Mouse (Mus musculus) midbrain, postnatal 0 days (tissue): ENCODE data around the gene Cc2d1a. TPM values are rescaled to one million over a fixed set of nuclear protein-coding genes. Genes with fewer than 3 reads are reported as not detected.

Experiments used
- ATAC-seq: fragments of 200-750 bp; cut with Nextera tagmentation; 2 replicates; pipeline ENCODE4 v1.8.0; 2017; ENCODE audit warnings: moderate number of reproducible peaks, mild to moderate bottlenecking, moderate TSS enrichment, moderate library complexity; ENCODE audit not compliant: low FRiP score
- DNase-seq: peaks from one replicate; pipeline ENCODE4 v3.0.0-alpha.2; 2015; ENCODE audit warnings: low spot score
- H3K27ac ChIP-seq: fragments of 300-500 bp; sonication (generic); 2 replicates; pipeline ENCODE4 v1.5.1; 2014; ENCODE audit warnings: low read depth, mild to moderate bottlenecking, low read length, mixed read lengths
- H3K27me3 ChIP-seq: fragments of 300-500 bp; sonication (generic); 2 replicates; pipeline ENCODE4 v1.6.1; 2014; ENCODE audit warnings: low read length, control low read depth, mixed read lengths; ENCODE audit not compliant: insufficient read depth
- H3K36me3 ChIP-seq: fragments of 300-500 bp; sonication (generic); 2 replicates; pipeline ENCODE4 v1.6.1; 2014; ENCODE audit warnings: low read length, control low read depth, mixed read lengths; ENCODE audit not compliant: insufficient read depth
- H3K4me1 ChIP-seq: fragments of 300-500 bp; sonication (generic); 2 replicates; pipeline ENCODE4 v1.6.1; 2014; ENCODE audit warnings: mild to moderate bottlenecking, control low read depth, antibody characterized with exemption, low read length, mixed read lengths; ENCODE audit not compliant: insufficient read depth
- H3K4me2 ChIP-seq: fragments of 300-500 bp; sonication (generic); 2 replicates; pipeline ENCODE4 v1.6.1; 2014; ENCODE audit warnings: low read depth, mild to moderate bottlenecking, low read length, mixed read lengths; ENCODE audit not compliant: poor library complexity, severe bottlenecking
- H3K4me3 ChIP-seq: fragments of 300-500 bp; sonication (generic); 2 replicates; pipeline ENCODE4 v1.5.1; 2014; ENCODE audit warnings: low read depth, mild to moderate bottlenecking, low read length, moderate library complexity
- H3K9ac ChIP-seq: fragments of 300-500 bp; sonication (generic); replicated peaks from 2 replicates; pipeline ENCODE4 v1.6.1; 2014; ENCODE audit warnings: mild to moderate bottlenecking, low read length, moderate library complexity, mixed read lengths; ENCODE audit not compliant: poor library complexity, severe bottlenecking
- H3K9me3 ChIP-seq: fragments of 300-500 bp; sonication (generic); 2 replicates; pipeline ENCODE4 v1.6.1; 2016; ENCODE audit warnings: low read length, control low read depth
- CTCF ChIP-seq: IDR thresholded peaks from 2 replicates; pipeline ENCODE4 v1.5.1; 2016; ENCODE audit warnings: antibody characterized with exemption, mild to moderate bottlenecking
- WGBS: fragments of 180-500 bp; shearing (Covaris S2); extraction: QIAGEN DNeasy Blood & Tissue Kit; methylation state at CpG from one replicate; pipeline ENCODE4 v1.1.7; 2014; 5-methylcytosine and 5-hydroxymethylcytosine counted together
- polyA plus RNA-seq: library from polyadenylated mRNA; unstranded; fragments of >200 nt; fragmentation: Nextera tagmentation; extraction: Ambion mirVana; gene quantifications from 2 replicates; pipeline ENCODE4 v1.2.1, GENCODE M21; 2015
- total RNA-seq: library from RNA; depleted of rRNA; stranded (reverse); fragments of >200 nt; gene quantifications from 2 replicates; pipeline ENCODE4 v1.2.3, GENCODE M21; 2014

Gene Cc2d1a
- total and polyA plus RNA-seq, 2 experiments from 2014 or later: 65.9 to 101 TPM

DNA sequence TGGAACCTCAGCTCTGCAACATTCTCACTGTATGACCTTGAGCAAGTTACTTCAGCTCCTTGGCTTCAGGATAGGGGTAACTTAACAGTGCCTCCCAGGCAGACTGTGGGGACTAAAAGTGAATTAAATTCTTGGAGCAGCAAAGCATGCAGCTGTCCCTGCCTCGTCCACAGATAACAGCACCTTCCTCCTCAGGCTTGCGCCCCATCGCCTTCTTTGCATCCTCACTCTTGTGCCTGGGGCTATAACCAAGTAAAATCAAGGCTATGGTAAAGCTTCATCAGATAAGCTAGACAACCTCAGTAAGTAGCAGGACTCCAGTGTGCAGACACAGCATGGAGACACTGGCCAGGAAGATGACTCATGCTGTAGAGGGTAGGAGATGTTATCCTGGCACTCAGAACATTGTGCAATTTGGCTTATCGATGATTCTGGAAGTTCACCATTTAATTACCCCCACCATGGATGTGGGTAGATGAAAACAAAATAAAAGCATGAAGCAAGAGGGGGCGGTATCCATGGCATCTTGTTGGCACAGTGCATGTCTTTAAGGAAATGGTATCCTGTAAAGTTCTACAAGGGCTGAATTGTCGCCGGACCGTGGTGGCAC lies 3.0 kb downstream of the Cc2d1a start:
- Histone ChIP-seq H3K9me3 (no peaks in the 10 kb centered on the region), H3K36me3 (peaks cover 37% of the 10 kb centered on the region), H3K4me1 (peaks cover 13% of the 10 kb centered on the region; the same call in 1 of the 2 replicates), H3K9ac (no peak overlapping the region), H3K27me3 (no peaks in the 10 kb centered on the region), H3K27ac (no peak overlapping the region), H3K4me2 (no peak overlapping the region), H3K4me3 (no peak overlapping the region)
- no peak for TF ChIP-seq CTCF
- 92% methylated on average over 8 of the region's 8 CpGs for WGBS
- DNase-seq (no peak), ATAC-seq (no peak)

GRCm38 (mm10) chr8:84140838-84141237 lies 6.9 kb downstream of the Cc2d1a start:
- ATAC-seq (no peak), DNase-seq (no peak)
- Histone ChIP-seq H3K9me3 (no peaks in the 10 kb centered on the region), H3K27me3 (no peaks in the 10 kb centered on the region), H3K4me2 (no peak overlapping the region), H3K9ac (no peak overlapping the region), H3K4me3 (no peak overlapping the region), H3K27ac (no peak overlapping the region), H3K4me1 (no peaks in the 10 kb centered on the region), H3K36me3 (peaks cover 75% of the 10 kb centered on the region)
- 87% methylated on average over 4 of the region's 4 CpGs for WGBS
- TF ChIP-seq CTCF: no peak

GRCm38 (mm10) chr8:84137848-84138247 lies 9.9 kb downstream of the Cc2d1a start:
- Histone ChIP-seq H3K4me3 (no peak overlapping the region), H3K36me3 (peaks cover 92% of the 10 kb centered on the region), H3K4me1 (no peaks in the 10 kb centered on the region), H3K9me3 (no peaks in the 10 kb centered on the region), H3K27me3 (no peaks in the 10 kb centered on the region), H3K4me2 (no peak overlapping the region), H3K27ac (no peak overlapping the region), H3K9ac (no peak overlapping the region)
- 93% methylated on average over 3 of the region's 3 CpGs for WGBS
- DNase-seq (no peak), ATAC-seq (no peak)
- no peak for TF ChIP-seq CTCF

DNA sequence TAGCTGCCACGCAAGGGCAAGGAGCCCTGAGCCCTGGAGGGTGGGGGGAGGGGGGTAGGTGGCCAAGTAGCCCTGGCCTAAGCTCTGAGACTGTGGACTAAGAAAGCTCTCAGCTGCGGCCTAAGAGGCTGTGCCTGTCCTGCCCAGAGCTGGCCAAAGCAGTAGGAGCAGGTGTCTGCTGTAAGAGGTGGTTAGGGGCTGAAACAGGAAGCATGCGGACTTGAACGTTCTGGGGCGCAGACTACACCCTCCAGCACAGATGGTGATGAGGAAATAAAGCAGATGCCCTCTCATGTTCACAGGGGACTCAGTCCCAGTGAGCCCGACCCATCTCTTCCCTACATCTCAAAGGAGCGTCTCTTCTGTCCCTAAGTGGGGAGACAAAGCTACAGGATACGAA lies 15.5 kb downstream of the Cc2d1a start:
- DNase-seq (no peak), ATAC-seq (0 out of 2 replicates have a peak, but pooled peaks have one; percentile 14)
- 85% methylated on average over 8 of the region's 8 CpGs for WGBS
- H3K27ac ChIP-seq: no peak overlapping the region
- no peaks in the 10 kb centered on the region for H3K9me3 ChIP-seq
- no peaks in the 10 kb centered on the region for H3K27me3 ChIP-seq
- 0 out of 2 replicates have a peak, but pooled peaks cover 4% of the 10 kb centered on the region for H3K4me1 ChIP-seq
- no peak for TF ChIP-seq CTCF
- H3K4me3 ChIP-seq: no peak overlapping the region
- H3K36me3 ChIP-seq: peaks cover 51% of the 10 kb centered on the region
- H3K4me2 ChIP-seq: no peak overlapping the region
- no peak overlapping the region for H3K9ac ChIP-seq

DNA sequence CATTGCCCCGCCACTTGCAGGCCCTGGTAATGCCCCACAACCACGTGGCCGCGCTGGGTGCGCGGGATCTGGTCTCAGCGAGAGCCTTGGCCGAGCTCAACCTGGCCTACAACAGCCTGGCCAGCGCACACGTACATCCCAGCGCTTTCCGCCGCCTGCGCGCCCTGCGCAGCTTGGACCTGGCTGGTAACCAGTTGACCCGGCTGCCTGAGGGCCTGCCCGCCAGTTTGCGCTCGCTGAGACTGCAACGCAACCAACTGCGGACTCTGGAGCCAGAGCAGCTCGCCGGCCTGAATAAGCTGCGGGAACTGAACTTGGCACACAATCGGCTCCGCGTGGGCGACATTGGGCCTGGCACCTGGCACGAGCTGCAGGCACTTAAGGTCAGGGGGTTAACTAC lies 16.9 kb downstream of the Cc2d1a start:
- Histone ChIP-seq H3K27ac (no peak overlapping the region), H3K36me3 (peaks cover 37% of the 10 kb centered on the region), H3K27me3 (no peaks in the 10 kb centered on the region), H3K4me1 (0 out of 2 replicates have a peak, but pooled peaks cover 4% of the 10 kb centered on the region), H3K9me3 (no peaks in the 10 kb centered on the region), H3K9ac (no peak overlapping the region), H3K4me2 (no peak overlapping the region), H3K4me3 (no peak overlapping the region)
- 0 out of 2 replicates have a peak, but pooled peaks have one; percentile 32 for ATAC-seq
- no peak for TF ChIP-seq CTCF
- DNase-seq: peak; percentile 25
- 50% methylated on average over 30 of the region's 30 CpGs for WGBS

DNA sequence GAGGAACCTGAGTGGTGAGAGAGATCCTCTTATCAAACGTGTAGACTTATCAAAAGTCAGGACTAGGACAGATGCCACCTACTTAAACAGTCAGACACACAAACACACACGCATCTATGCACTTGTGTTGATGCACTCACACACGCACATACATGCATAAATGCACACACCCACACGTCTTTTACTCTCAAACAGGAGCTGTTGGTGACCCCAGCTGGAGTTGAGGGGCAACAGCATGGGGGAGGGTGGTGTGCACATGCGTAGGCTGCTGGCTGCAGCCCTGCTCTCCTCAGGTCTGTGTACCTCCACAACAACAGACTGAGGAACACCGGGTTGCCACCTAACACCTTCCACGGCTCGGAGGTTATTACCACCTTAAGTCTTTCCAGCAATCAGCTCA lies 19.5 kb downstream of the Cc2d1a start:
- Histone ChIP-seq H3K9ac (no peak overlapping the region), H3K36me3 (peaks cover 12% of the 10 kb centered on the region), H3K9me3 (no peaks in the 10 kb centered on the region), H3K27me3 (no peaks in the 10 kb centered on the region), H3K4me1 (0 out of 2 replicates have a peak, but pooled peaks cover 4% of the 10 kb centered on the region), H3K4me3 (no peak overlapping the region), H3K27ac (no peak overlapping the region), H3K4me2 (no peak overlapping the region)
- no peak; the same call in 1 of the 2 replicates for TF ChIP-seq CTCF
- WGBS: 69% methylated on average over 8 of the region's 8 CpGs
- peak; percentile 16 for DNase-seq
- ATAC-seq: no peak
